Mouse (Mus musculus): ENCODE measurements around the gene Cnot10. TPM values are rescaled to one million over a fixed set of nuclear protein-coding genes. Genes with fewer than 3 reads are reported as not detected.

The Cnot10 gene
- polyA plus RNA-seq, 1 experiment: 34.5 TPM

GRCm38 (mm10) chr9:114544754-114545393 lies 95.1 kb downstream of the Cnot10 start:
- Histone ChIP-seq H3K27ac (ENCODE audit: control insufficient read depth, insufficient read depth, low read depth, low read length, poor library complexity) (no peak overlapping the region), H3K4me1 (ENCODE audit: control insufficient read depth, insufficient read depth, low read length) (no peaks in the 10 kb centered on the region; the same call in 1 of the 2 replicates), H3K4me3 (replicated peaks; ENCODE audit: control insufficient read depth, low read depth, low read length) (no peak overlapping the region)
- TF ChIP-seq CTCF (IDR thresholded peaks at IDR 0.05; ENCODE audit: control insufficient read depth, insufficient read depth, low read length) (no peak), POLR2A (IDR thresholded peaks at IDR 0.05; ENCODE audit: borderline replicate concordance, control insufficient read depth, low read depth, low read length) (no peak)
- 60% methylated on average over 9 of the region's 9 CpGs for WGBS

DNA sequence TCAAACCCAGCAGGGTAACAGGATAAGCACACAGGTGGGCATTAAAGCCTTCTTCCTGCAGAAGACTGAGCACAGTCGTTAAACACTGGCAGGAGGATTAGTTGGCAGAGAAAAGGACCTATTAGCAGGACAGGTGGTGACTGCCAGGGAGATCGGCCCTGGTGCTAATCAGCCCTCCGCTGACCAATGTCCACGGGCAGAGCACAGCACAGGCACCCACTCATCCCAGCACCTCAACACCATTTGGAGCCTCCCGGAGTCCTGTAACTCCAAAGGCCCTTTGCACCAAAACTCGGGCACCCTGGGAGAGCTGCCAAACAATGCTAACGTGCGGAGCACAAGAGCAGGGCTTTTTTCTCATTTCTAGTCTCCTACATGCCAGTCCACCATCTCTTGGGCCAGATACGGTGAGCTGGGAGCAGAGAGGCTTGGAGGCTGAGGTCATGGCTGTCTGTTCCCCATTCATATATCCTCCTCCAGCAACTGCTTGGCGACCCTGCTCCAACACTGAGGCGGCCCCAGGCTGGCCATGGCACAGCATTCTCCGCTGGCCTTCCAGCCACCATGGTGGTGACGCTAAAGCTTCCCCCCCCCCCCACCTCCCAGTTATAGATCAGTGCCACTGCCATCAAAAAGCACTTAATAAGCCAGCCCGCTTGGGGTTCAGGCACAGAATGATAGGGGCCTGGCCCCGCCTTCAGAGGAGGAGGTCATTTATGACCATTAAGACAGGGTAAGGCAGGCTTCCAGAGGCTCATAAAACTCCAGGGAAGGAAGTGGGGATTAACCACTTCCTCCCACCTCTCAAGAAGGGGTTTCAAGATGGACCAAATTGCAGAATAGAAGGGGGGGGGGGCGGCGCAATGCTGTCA lies 95.9 kb downstream of the Cnot10 start:
- no peaks in the 10 kb centered on the region; the same call in 1 of the 2 replicates for H3K4me1 ChIP-seq (ENCODE audit: control insufficient read depth, insufficient read depth, low read length)
- H3K27ac ChIP-seq (ENCODE audit: control insufficient read depth, insufficient read depth, low read depth, low read length, poor library complexity): no peak overlapping the region
- no peak for TF ChIP-seq CTCF (IDR thresholded peaks at IDR 0.05; ENCODE audit: control insufficient read depth, insufficient read depth, low read length)
- TF ChIP-seq POLR2A (IDR thresholded peaks at IDR 0.05; ENCODE audit: borderline replicate concordance, control insufficient read depth, low read depth, low read length): no peak
- H3K4me3 ChIP-seq (replicated peaks; ENCODE audit: control insufficient read depth, low read depth, low read length): no peak overlapping the region
- WGBS: 51% methylated on average over 17 of the region's 17 CpGs

DNA sequence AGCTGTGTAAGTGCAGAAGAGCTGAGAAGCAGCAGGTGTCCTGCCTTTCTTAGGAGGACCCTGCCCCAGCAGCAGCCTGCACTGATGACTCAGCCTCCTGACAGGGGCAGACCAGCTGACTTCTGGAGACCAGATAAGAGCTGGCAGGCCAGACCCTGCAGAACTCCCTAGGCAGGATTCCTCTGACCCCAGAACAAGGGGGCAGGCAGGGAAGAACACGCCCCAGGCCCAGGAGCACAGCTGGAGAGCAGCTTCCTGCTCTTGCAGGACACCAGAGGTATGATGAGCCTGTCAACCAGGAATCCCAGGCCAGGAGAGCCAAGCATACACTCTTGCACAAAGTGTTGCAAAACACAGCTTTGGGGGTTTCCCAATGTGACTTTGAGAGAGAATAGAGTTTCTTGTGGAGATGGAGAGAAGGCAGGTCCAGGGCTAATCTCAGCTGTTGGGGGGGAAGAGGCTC lies 98.7 kb downstream of the Cnot10 start:
- 12% methylated on average over 1 of the region's 1 CpGs for WGBS
- Histone ChIP-seq H3K27ac (ENCODE audit: control insufficient read depth, insufficient read depth, low read depth, low read length, poor library complexity) (no peak overlapping the region; the same call in 1 of the 2 replicates), H3K4me1 (ENCODE audit: control insufficient read depth, insufficient read depth, low read length) (no peaks in the 10 kb centered on the region), H3K4me3 (replicated peaks; ENCODE audit: control insufficient read depth, low read depth, low read length) (no peak overlapping the region)
- TF ChIP-seq POLR2A (IDR thresholded peaks at IDR 0.05; ENCODE audit: borderline replicate concordance, control insufficient read depth, low read depth, low read length): no peak
- TF ChIP-seq CTCF (IDR thresholded peaks at IDR 0.05; ENCODE audit: control insufficient read depth, insufficient read depth, low read length): no peak

- TF ChIP-seq CTCF (IDR thresholded peaks at IDR 0.05; ENCODE audit: control insufficient read depth, insufficient read depth, low read length) (no peak), POLR2A (IDR thresholded peaks at IDR 0.05; ENCODE audit: borderline replicate concordance, control insufficient read depth, low read depth, low read length) (no peak)
- 92% methylated on average over 7 of the region's 7 CpGs for WGBS
- Histone ChIP-seq H3K27ac (ENCODE audit: control insufficient read depth, insufficient read depth, low read depth, low read length, poor library complexity) (no peak overlapping the region), H3K4me3 (replicated peaks; ENCODE audit: control insufficient read depth, low read depth, low read length) (no peak overlapping the region), H3K4me1 (ENCODE audit: control insufficient read depth, insufficient read depth, low read length) (no peaks in the 10 kb centered on the region)
Observed at GRCm38 (mm10) chr9:114538996-114539563, 100.9 kb downstream of the Cnot10 start.

GRCm38 (mm10) chr9:114536628-114537027 lies 103.4 kb downstream of the Cnot10 start:
- no peaks in the 10 kb centered on the region for H3K4me1 ChIP-seq (ENCODE audit: control insufficient read depth, insufficient read depth, low read length)
- H3K4me3 ChIP-seq (replicated peaks; ENCODE audit: control insufficient read depth, low read depth, low read length): no peak overlapping the region
- no peak overlapping the region for H3K27ac ChIP-seq (ENCODE audit: control insufficient read depth, insufficient read depth, low read depth, low read length, poor library complexity)
- TF ChIP-seq CTCF (IDR thresholded peaks at IDR 0.05; ENCODE audit: control insufficient read depth, insufficient read depth, low read length): no peak
- TF ChIP-seq POLR2A (IDR thresholded peaks at IDR 0.05; ENCODE audit: borderline replicate concordance, control insufficient read depth, low read depth, low read length): no peak
- WGBS: 81% methylated on average over 2 of the region's 2 CpGs

Other genes with a start within 250 kb of the Cnot10 start
- 9.0 and 11.5 TPM in 2 replicates for gene Crtap, start 249.5 kb downstream of the Cnot10 start, polyA plus RNA-seq (2011; ENCODE audit: insufficient read depth, insufficient read length, low replicate concordance, missing spikeins)
- 4.7 and 11.0 TPM in 2 replicates for gene Glb1, start 239.1 kb downstream of the Cnot10 start, polyA plus RNA-seq (2011; ENCODE audit: insufficient read depth, insufficient read length, low replicate concordance, missing spikeins)
- gene Tmppe, start 239.1 kb downstream of the Cnot10 start, polyA plus RNA-seq (2011; ENCODE audit: insufficient read depth, insufficient read length, low replicate concordance, missing spikeins): 0.81 and 3.5 TPM in 2 replicates
- 1.2 TPM in 1 of 2 replicates, not detected in the other for gene Ccr4, start 135.3 kb downstream of the Cnot10 start, polyA plus RNA-seq (2011; ENCODE audit: insufficient read depth, insufficient read length, low replicate concordance, missing spikeins)
- gene C130032M10Rik, start 124.5 kb downstream of the Cnot10 start, polyA plus RNA-seq (2011; ENCODE audit: insufficient read depth, insufficient read length, low replicate concordance, missing spikeins): not detected in 2 replicates
- gene Trim71, start 75.8 kb downstream of the Cnot10 start, polyA plus RNA-seq (2011; ENCODE audit: insufficient read depth, insufficient read length, low replicate concordance, missing spikeins): 0.23 and 4.1 TPM in 2 replicates
- 17.9 and 25.0 TPM in 2 replicates for gene Dync1li1, start 48.6 kb upstream of the Cnot10 start, polyA plus RNA-seq (2011; ENCODE audit: insufficient read depth, insufficient read length, low replicate concordance, missing spikeins)
- 12.4 and 21.3 TPM in 2 replicates for gene Cmtm6, start 90.9 kb upstream of the Cnot10 start, polyA plus RNA-seq (2011; ENCODE audit: insufficient read depth, insufficient read length, low replicate concordance, missing spikeins)
- gene Cmtm7, start 141.7 kb upstream of the Cnot10 start, polyA plus RNA-seq (2011; ENCODE audit: insufficient read depth, insufficient read length, low replicate concordance, missing spikeins): 106 and 300 TPM in 2 replicates
- gene Cmtm8, start 204.0 kb upstream of the Cnot10 start, polyA plus RNA-seq (2011; ENCODE audit: insufficient read depth, insufficient read length, low replicate concordance, missing spikeins): 0.92 TPM in 1 of 2 replicates, not detected in the other